8 mouse cellular contexts compared by ENCODE assay signal in genomic region chr7:4813105-4813791, GRCm38 (mm10). TPM values are rescaled to one million over a fixed set of nuclear protein-coding genes. Genes with fewer than 3 reads are reported as not detected.
DNase-seq lines count a peak whose midpoint lies in the region; ATAC-seq and TF ChIP-seq lines count a peak whose summit lies in the region.

No protein-coding gene starts in this region.

- no peaks in the 10 kb centered on the region for H3K9me3 ChIP-seq in limb, embryonic 11.5 days (ENCODE audit: control insufficient read depth, low read length)
- no peaks in the 10 kb centered on the region for H3K9me3 ChIP-seq in stomach, embryonic 15.5 days

- H3K4me3 ChIP-seq in spleen, adult 2 months (ENCODE audit: extremely low read depth, insufficient read depth, insufficient read length), result peak overlapping the region; percentile 77
- peak overlapping the region; percentile 93 for H3K4me3 ChIP-seq in limb, embryonic 11.5 days (ENCODE audit: low read depth, low read length)
- H3K4me3 ChIP-seq in stomach, embryonic 15.5 days (replicated peaks), result peak overlapping the region; percentile 86

- TF ChIP-seq CTCF in spleen, adult 2 months (IDR thresholded peaks at IDR 0.05; ENCODE audit: extremely low read depth, insufficient read depth, insufficient read length, insufficient replicate concordance), result no peak

- H3K4me1 ChIP-seq in spleen, adult 2 months (ENCODE audit: control insufficient read depth, insufficient read depth, insufficient read length), result peaks cover 8% of the 10 kb centered on the region
- H3K4me1 ChIP-seq in limb, embryonic 11.5 days (ENCODE audit: control insufficient read depth, insufficient read depth, low read length), result peaks cover 16% of the 10 kb centered on the region
- peaks cover 26% of the 10 kb centered on the region for H3K4me1 ChIP-seq in stomach, embryonic 15.5 days

- H3K4me2 ChIP-seq in limb, embryonic 11.5 days (ENCODE audit: low read depth, severe bottlenecking), result peak overlapping the region; percentile 55
- peak overlapping the region; percentile 64 for H3K4me2 ChIP-seq in stomach, embryonic 15.5 days

- no peak for TF ChIP-seq POLR2A in spleen, adult 2 months (IDR thresholded peaks at IDR 0.05; ENCODE audit: low read depth, low read length)

- peak overlapping the region; percentile 43; the same call in 1 of the 2 replicates for H3K9ac ChIP-seq in limb, embryonic 11.5 days (ENCODE audit: low read length)
- peak overlapping the region; percentile 27; the same call in 1 of the 2 replicates for H3K9ac ChIP-seq in stomach, embryonic 15.5 days

- WGBS in spleen, adult 2 months, result 18% methylated on average over 8 of the region's 8 CpGs
- 30% methylated on average over 8 of the region's 8 CpGs for WGBS in limb, embryonic 11.5 days
- 19% methylated on average over 8 of the region's 8 CpGs for WGBS in stomach, embryonic 15.5 days

- peak overlapping the region; percentile 92 for H3K27ac ChIP-seq in spleen, adult 2 months (ENCODE audit: insufficient read depth, low read length)
- H3K27ac ChIP-seq in limb, embryonic 11.5 days (replicated peaks; ENCODE audit: low read depth, low read length), result peak overlapping the region; percentile 62
- H3K27ac ChIP-seq in stomach, embryonic 15.5 days, result peak overlapping the region; percentile 90

- DNase-seq in cerebellum, adult 9-10 months, result peak; percentile 57
- no peak for DNase-seq in cerebellum, adult 9-11 months
- DNase-seq in spleen, adult 2 months (ENCODE audit: low read depth in 1 of 2, low spot score in 2 of 2), result no peak
- DNase-seq in spleen, postnatal 14 days (ENCODE audit: low spot score in 2 of 2), result no peak
- no peak for DNase-seq in limb, embryonic 11.5 days (ENCODE audit: low spot score)
- no peak for DNase-seq in right cerebral cortex, adult 2 months (ENCODE audit: low spot score in 2 of 2)
- no peak for DNase-seq in adrenal gland, postnatal 36 days

- peaks cover 14% of the 10 kb centered on the region for H3K36me3 ChIP-seq in spleen, adult 2 months (ENCODE audit: control insufficient read depth, insufficient read depth, low read length)
- peaks cover 14% of the 10 kb centered on the region for H3K36me3 ChIP-seq in limb, embryonic 11.5 days (ENCODE audit: control insufficient read depth, insufficient read depth, low read length)
- H3K36me3 ChIP-seq in stomach, embryonic 15.5 days, result peaks cover 10% of the 10 kb centered on the region; the same call in 1 of the 2 replicates

- no peaks in the 10 kb centered on the region for H3K27me3 ChIP-seq in spleen, adult 2 months (ENCODE audit: control insufficient read depth, insufficient read depth, low read length)
- no peaks in the 10 kb centered on the region for H3K27me3 ChIP-seq in limb, embryonic 11.5 days (ENCODE audit: control insufficient read depth, insufficient read depth, low read length)
- H3K27me3 ChIP-seq in stomach, embryonic 15.5 days (replicated peaks), result no peaks in the 10 kb centered on the region

- no peak for ATAC-seq in limb, embryonic 11.5 days (ENCODE audit: insufficient number of reproducible peaks, low FRiP score, low TSS enrichment, low read depth)
- no peak for ATAC-seq in stomach, embryonic 15.5 days (ENCODE audit: insufficient read depth, low FRiP score, low read depth)

RNA-seq across cellular contexts. Expression of gene Ube2s, which starts 0.9 kb away (rescaled TPM):
- 167 and 175 TPM in 2 replicates for polyA plus RNA-seq in spleen, adult 2 months (2012; rRNA removed)
- 527 and 540 TPM in 2 replicates for polyA plus RNA-seq in limb, embryonic 11.5 days (2014; fragmentation: Nextera tagmentation; extraction: Ambion mirVana)
- 306 and 315 TPM in 2 replicates for polyA plus RNA-seq in stomach, embryonic 15.5 days (2015; fragmentation: Nextera tagmentation; extraction: Ambion mirVana)
- 100 to 1,000 TPM; 123 to 125 TPM for total RNA-seq in adrenal gland, postnatal 36 days (2021)

RNA-seq across cellular contexts. Expression of gene Rpl28, which starts 20.6 kb away (rescaled TPM):
- polyA plus RNA-seq in spleen, adult 2 months (2012; rRNA removed), result 316 and 418 TPM in 2 replicates
- polyA plus RNA-seq in limb, embryonic 11.5 days (2014; fragmentation: Nextera tagmentation; extraction: Ambion mirVana), result 266 and 269 TPM in 2 replicates
- polyA plus RNA-seq in stomach, embryonic 15.5 days (2015; fragmentation: Nextera tagmentation; extraction: Ambion mirVana), result 309 and 356 TPM in 2 replicates
- total RNA-seq in adrenal gland, postnatal 36 days (2021), result 1,000 to 10,000 TPM in 1 of 2 experiments, 100 to 1,000 TPM in 1; 989 to 1,001 TPM

RNA-seq across cellular contexts. Expression of gene Tmem238, which starts 23.8 kb away (rescaled TPM):
- polyA plus RNA-seq in spleen, adult 2 months (2012; rRNA removed), result 17.5 and 34.9 TPM in 2 replicates
- polyA plus RNA-seq in limb, embryonic 11.5 days (2014; fragmentation: Nextera tagmentation; extraction: Ambion mirVana), result 2.1 and 2.6 TPM in 2 replicates
- 35.4 and 36.4 TPM in 2 replicates for polyA plus RNA-seq in stomach, embryonic 15.5 days (2015; fragmentation: Nextera tagmentation; extraction: Ambion mirVana)
- total RNA-seq in adrenal gland, postnatal 36 days (2021), result 10 to 100 TPM in 1 of 2 experiments, 1 to 10 TPM in 1; 8.2 to 15.0 TPM

RNA-seq across cellular contexts. Expression of gene Tmem190, which starts 30.5 kb away (rescaled TPM):
- not detected in 2 replicates for polyA plus RNA-seq in spleen, adult 2 months (2012; rRNA removed)
- polyA plus RNA-seq in limb, embryonic 11.5 days (2014; fragmentation: Nextera tagmentation; extraction: Ambion mirVana), result 0.41 TPM in 1 of 2 replicates, not detected in the other
- polyA plus RNA-seq in stomach, embryonic 15.5 days (2015; fragmentation: Nextera tagmentation; extraction: Ambion mirVana), result 1.2 and 1.4 TPM in 2 replicates
- not detected for total RNA-seq in adrenal gland, postnatal 36 days (2021)

RNA-seq across cellular contexts. Expression of gene Il11, which starts 30.6 kb away (rescaled TPM):
- 0.09 and 0.23 TPM in 2 replicates for polyA plus RNA-seq in spleen, adult 2 months (2012; rRNA removed)
- polyA plus RNA-seq in limb, embryonic 11.5 days (2014; fragmentation: Nextera tagmentation; extraction: Ambion mirVana), result not detected in 2 replicates
- polyA plus RNA-seq in stomach, embryonic 15.5 days (2015; fragmentation: Nextera tagmentation; extraction: Ambion mirVana), result 0.13 and 0.22 TPM in 2 replicates
- under 1 TPM; 0.13 to 0.56 TPM for total RNA-seq in adrenal gland, postnatal 36 days (2021)
